Mouse (Mus musculus) embryonic fibroblast, embryonic 13.5 days (primary cell): ENCODE results near the gene Rd3. TPM values are rescaled to one million over a fixed set of nuclear protein-coding genes. Genes with fewer than 3 reads are reported as not detected.

Experiments used
- H3K27ac ChIP-seq: 2 replicates; pipeline ENCODE4 v1.5.1; 2012; ENCODE audit warnings: low read length, control low read depth, inconsistent platforms; ENCODE audit not compliant: insufficient read depth
- H3K4me1 ChIP-seq: 2 replicates; pipeline ENCODE4 v1.6.1; 2011; ENCODE audit warnings: low read length; ENCODE audit not compliant: control insufficient read depth, insufficient read depth
- H3K4me3 ChIP-seq: 2 replicates; pipeline ENCODE4 v1.5.1; 2011; ENCODE audit warnings: mild to moderate bottlenecking, control low read depth, low read length; ENCODE audit not compliant: insufficient read depth
- CTCF ChIP-seq: IDR thresholded peaks from 2 replicates; pipeline ENCODE4 v1.5.1; 2011; ENCODE audit warnings: mild to moderate bottlenecking, control low read depth, low read length, moderate library complexity, borderline replicate concordance; ENCODE audit not compliant: insufficient read depth
- POLR2A ChIP-seq: IDR thresholded peaks from 2 replicates; pipeline ENCODE4 v1.6.1; 2011; ENCODE audit warnings: low read depth, mild to moderate bottlenecking, control low read depth, low read length, moderate library complexity
- polyA plus RNA-seq: library from polyadenylated mRNA; stranded (reverse); fragments of >200 nt; gene quantifications from 2 replicates; pipeline ENCODE4 v1.2.4, GENCODE M21; 2011; ENCODE audit warnings: low read depth; ENCODE audit not compliant: missing spikeins, insufficient read length

The Rd3 gene
- polyA plus RNA-seq, 1 experiment: not detected

GRCm38 (mm10) chr1:191960946-191961345, 16.2 kb upstream of the Rd3 start:
- TF ChIP-seq POLR2A (no peak), CTCF (no peak)
- Histone ChIP-seq H3K27ac (no peak overlapping the region), H3K4me1 (no peaks in the 10 kb centered on the region), H3K4me3 (no peak overlapping the region)

GRCm38 (mm10) chr1:191963413-191963812, 13.8 kb upstream of the Rd3 start:
- no peak overlapping the region for H3K4me3 ChIP-seq
- TF ChIP-seq CTCF (no peak), POLR2A (no peak)

GRCm38 (mm10) chr1:191963948-191964772, 13.0 kb upstream of the Rd3 start:
- Histone ChIP-seq H3K4me3 (no peak overlapping the region), H3K4me1 (no peaks in the 10 kb centered on the region), H3K27ac (no peak overlapping the region)
- TF ChIP-seq CTCF: peak; percentile 87
- TF ChIP-seq POLR2A: no peak

More at GRCm38 (mm10) chr1:191963413-191963812, 13.8 kb upstream of the Rd3 start:
- H3K4me1 ChIP-seq: no peaks in the 10 kb centered on the region
- no peak overlapping the region for H3K27ac ChIP-seq

GRCm38 (mm10) chr1:191964773-191965481, 12.2 kb upstream of the Rd3 start:
- no peaks in the 10 kb centered on the region for H3K4me1 ChIP-seq
- TF ChIP-seq CTCF (peak; percentile 94; the same call in 1 of the 2 replicates), POLR2A (no peak)
- no peak overlapping the region for H3K4me3 ChIP-seq
- no peak overlapping the region for H3K27ac ChIP-seq

GRCm38 (mm10) chr1:191969939-191970338, 7.2 kb upstream of the Rd3 start:
- H3K27ac ChIP-seq: no peak overlapping the region
- TF ChIP-seq CTCF: no peak
- no peak for TF ChIP-seq POLR2A
- no peaks in the 10 kb centered on the region for H3K4me1 ChIP-seq
- no peak overlapping the region for H3K4me3 ChIP-seq

GRCm38 (mm10) chr1:191974509-191975405, 2.4 kb upstream of the Rd3 start:
- H3K27ac ChIP-seq: no peak overlapping the region
- no peak overlapping the region for H3K4me3 ChIP-seq
- no peaks in the 10 kb centered on the region for H3K4me1 ChIP-seq
- TF ChIP-seq CTCF (no peak), POLR2A (no peak)

- Histone ChIP-seq H3K4me1 (no peaks in the 10 kb centered on the region), H3K27ac (no peak overlapping the region), H3K4me3 (no peak overlapping the region)
- TF ChIP-seq CTCF (no peak), POLR2A (no peak)
Observed at GRCm38 (mm10) chr1:191981426-191982102, 4.4 kb downstream of the Rd3 start.

- Histone ChIP-seq H3K4me3 (no peak overlapping the region), H3K27ac (no peak overlapping the region), H3K4me1 (no peaks in the 10 kb centered on the region)
- TF ChIP-seq POLR2A: no peak
- TF ChIP-seq CTCF: no peak
Observed at GRCm38 (mm10) chr1:191986674-191987480, 9.7 kb downstream of the Rd3 start.

- Histone ChIP-seq H3K4me1 (no peaks in the 10 kb centered on the region), H3K27ac (no peak overlapping the region), H3K4me3 (no peak overlapping the region)
- no peak for TF ChIP-seq CTCF
- TF ChIP-seq POLR2A: no peak
Observed at GRCm38 (mm10) chr1:191987481-191987769, 10.3 kb downstream of the Rd3 start.
